Mouse (Mus musculus): ENCODE measurements around the gene S100a5. TPM values are rescaled to one million over a fixed set of nuclear protein-coding genes. Genes with fewer than 3 reads are reported as not detected.

Gene S100a5
- polyA plus RNA-seq (2015; fragmentation: Nextera tagmentation; extraction: Ambion mirVana), result not detected in 2 replicates

DNA sequence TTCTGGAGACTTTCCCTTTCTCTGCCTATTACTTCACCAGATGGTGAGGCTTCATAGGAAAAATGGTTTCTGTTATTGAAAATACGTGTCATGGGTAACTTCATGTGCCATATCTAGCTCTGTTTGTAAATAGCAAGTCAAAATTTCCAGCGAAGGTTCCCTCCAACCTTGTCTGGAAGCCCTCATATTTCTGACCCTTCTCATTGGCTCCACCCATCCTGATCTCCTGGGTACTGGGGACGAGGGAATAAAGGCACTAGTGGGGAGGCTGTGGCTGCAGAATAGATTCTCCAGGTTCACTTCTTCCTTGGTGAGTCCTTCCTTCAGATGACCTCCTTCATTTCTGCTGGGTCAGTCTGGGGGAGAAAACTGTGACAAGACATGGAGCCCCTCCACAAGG is at the start of gene S100a5:
S100a5 (plus strand) TSS at position 301 of the 400 bp plus-strand sequence.
- Histone ChIP-seq H3K4me1 (peaks cover 41% of the 10 kb centered on the region), H3K36me3 (no peaks in the 10 kb centered on the region), H3K27ac (no peak within 1 kb of the TSS; the same call in 1 of the 2 replicates), H3K27me3 (no peaks in the 10 kb centered on the region), H3K9ac (no peak within 1 kb of the TSS), H3K9me3 (no peaks in the 10 kb centered on the region), H3K4me3 (no peak within 1 kb of the TSS), H3K4me2 (no peak within 1 kb of the TSS)
- no peak for ATAC-seq (ENCODE audit: insufficient number of reproducible peaks, insufficient read depth, low FRiP score, low TSS enrichment, low read depth)
- WGBS, result 63% methylated on average over 3 of the region's 3 CpGs

- Histone ChIP-seq H3K27ac (no peak within 1 kb of the TSS), H3K27me3 (no peaks in the 10 kb centered on the region), H3K4me1 (peaks cover 4% of the 10 kb centered on the region; the same call in 1 of the 2 replicates), H3K4me2 (no peak within 1 kb of the TSS), H3K9ac (no peak within 1 kb of the TSS), H3K9me3 (no peaks in the 10 kb centered on the region), H3K4me3 (no peak within 1 kb of the TSS), H3K36me3 (no peaks in the 10 kb centered on the region)
- WGBS, result 71% methylated on average over 6 of the region's 6 CpGs
- ATAC-seq (ENCODE audit: insufficient number of reproducible peaks, insufficient read depth, low FRiP score, low TSS enrichment, low read depth), result no peak
Measured at GRCm38 (mm10) chr3:90560008-90560628, 48.2 kb upstream of the S100a5 start, which contains the start of gene S100a3. Gene S100a3 (plus strand): TSS chr3:90560578.

DNA sequence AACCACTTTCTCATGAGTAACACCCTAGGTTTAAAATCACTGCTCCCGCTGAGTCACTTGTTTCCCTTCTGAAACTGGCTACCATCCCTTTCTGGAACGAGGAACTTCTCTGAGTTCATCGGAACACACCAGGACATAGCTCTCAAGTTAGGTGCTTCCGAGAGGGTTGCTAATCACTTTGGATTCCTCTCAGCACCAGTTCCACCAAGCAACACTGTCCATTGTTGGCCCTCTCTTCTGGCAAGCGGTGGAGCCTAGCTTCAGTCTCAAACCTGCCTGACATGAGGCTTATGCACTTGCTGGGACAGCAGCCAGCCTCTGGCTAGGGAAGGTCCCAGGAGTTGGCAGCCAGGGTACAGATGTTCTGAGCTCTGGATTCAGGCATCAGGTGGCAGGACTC is 33.6 kb upstream of the S100a5 start:
- ATAC-seq (ENCODE audit: insufficient number of reproducible peaks, insufficient read depth, low FRiP score, low TSS enrichment, low read depth), result no peak
- Histone ChIP-seq H3K27me3 (no peaks in the 10 kb centered on the region), H3K4me1 (0 out of 2 replicates have a peak, but pooled peaks cover 9% of the 10 kb centered on the region), H3K9ac (no peak overlapping the region), H3K9me3 (no peaks in the 10 kb centered on the region), H3K27ac (no peak overlapping the region), H3K36me3 (no peaks in the 10 kb centered on the region), H3K4me2 (no peak overlapping the region), H3K4me3 (no peak overlapping the region)
- 85% methylated on average over 5 of the region's 5 CpGs for WGBS

DNA sequence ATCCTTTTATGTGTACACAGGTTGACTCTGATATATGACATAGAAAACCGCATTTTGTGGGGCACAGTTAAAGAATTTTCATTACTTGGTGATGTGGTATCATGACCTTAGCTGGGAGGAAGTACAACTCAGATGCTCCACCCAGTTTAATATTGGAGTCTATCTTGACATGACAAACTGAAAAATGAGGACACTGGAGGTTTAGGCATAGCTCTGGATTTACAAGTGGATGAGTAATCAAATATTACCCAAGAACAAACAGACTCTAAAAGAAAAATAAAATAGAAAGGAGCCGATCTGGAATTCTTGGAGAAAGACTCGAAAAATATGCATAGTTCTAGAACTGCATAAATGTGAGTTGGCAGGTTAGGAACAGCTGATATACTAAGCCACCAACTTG is 33.0 kb upstream of the S100a5 start:
- Histone ChIP-seq H3K4me3 (no peak overlapping the region), H3K27ac (no peak overlapping the region), H3K9ac (no peak overlapping the region), H3K4me2 (no peak overlapping the region), H3K27me3 (no peaks in the 10 kb centered on the region), H3K36me3 (no peaks in the 10 kb centered on the region), H3K9me3 (no peaks in the 10 kb centered on the region), H3K4me1 (0 out of 2 replicates have a peak, but pooled peaks cover 11% of the 10 kb centered on the region)
- no peak for ATAC-seq (ENCODE audit: insufficient number of reproducible peaks, insufficient read depth, low FRiP score, low TSS enrichment, low read depth)
- WGBS, result 78% methylated on average over 3 of the region's 3 CpGs

GRCm38 (mm10) chr3:90576351-90577001 is 31.8 kb upstream of the S100a5 start:
- WGBS, result 67% methylated on average over 10 of the region's 10 CpGs
- no peaks in the 10 kb centered on the region for H3K9me3 ChIP-seq
- no peak overlapping the region for H3K9ac ChIP-seq

DNA sequence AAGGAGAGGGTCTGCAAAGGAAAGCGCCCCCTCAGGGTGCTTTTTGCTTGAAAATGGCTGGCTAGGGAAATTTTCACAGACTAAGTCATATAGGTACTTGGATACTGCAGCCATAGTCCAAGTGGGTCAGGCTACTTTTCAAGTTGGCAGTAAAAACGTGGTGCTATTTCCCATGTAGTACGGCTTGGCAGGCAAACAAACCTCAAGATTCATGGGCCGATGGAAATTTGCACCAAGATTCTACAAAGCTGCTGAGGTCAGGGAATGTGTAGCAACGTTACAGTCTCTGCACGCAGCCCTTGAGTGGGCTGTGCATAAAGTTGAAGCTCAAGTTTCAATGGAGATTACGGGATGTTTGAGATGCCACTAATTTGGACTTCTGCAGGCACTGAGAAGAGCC is 28.9 kb upstream of the S100a5 start:
- H3K9me3 ChIP-seq, result no peaks in the 10 kb centered on the region
- H3K4me3 ChIP-seq, result no peak overlapping the region
- no peaks in the 10 kb centered on the region for H3K27me3 ChIP-seq
- H3K27ac ChIP-seq, result no peak overlapping the region
- no peak for ATAC-seq (ENCODE audit: insufficient number of reproducible peaks, insufficient read depth, low FRiP score, low TSS enrichment, low read depth)
- no peaks in the 10 kb centered on the region for H3K36me3 ChIP-seq
- no peak overlapping the region for H3K9ac ChIP-seq
- H3K4me1 ChIP-seq, result 0 out of 2 replicates have a peak, but pooled peaks cover 16% of the 10 kb centered on the region
- H3K4me2 ChIP-seq, result no peak overlapping the region
- 44% methylated on average over 7 of the region's 7 CpGs for whole genome bisulfite sequencing

More at GRCm38 (mm10) chr3:90576351-90577001, 31.8 kb upstream of the S100a5 start:
- Histone ChIP-seq H3K4me2 (no peak overlapping the region), H3K4me1 (0 out of 2 replicates have a peak, but pooled peaks cover 11% of the 10 kb centered on the region), H3K4me3 (no peak overlapping the region), H3K27me3 (no peaks in the 10 kb centered on the region), H3K36me3 (no peaks in the 10 kb centered on the region), H3K27ac (no peak overlapping the region)
- no peak for ATAC-seq (ENCODE audit: insufficient number of reproducible peaks, insufficient read depth, low FRiP score, low TSS enrichment, low read depth)

GRCm38 (mm10) chr3:90581141-90581540 is 27.2 kb upstream of the S100a5 start:
- Histone ChIP-seq H3K4me2 (no peak overlapping the region), H3K9ac (no peak overlapping the region), H3K4me1 (peaks cover 20% of the 10 kb centered on the region; the same call in 1 of the 2 replicates), H3K27ac (no peak overlapping the region), H3K4me3 (no peak overlapping the region), H3K27me3 (no peaks in the 10 kb centered on the region), H3K9me3 (no peaks in the 10 kb centered on the region), H3K36me3 (no peaks in the 10 kb centered on the region)
- 88% methylated on average over 5 of the region's 5 CpGs for WGBS
- no peak for ATAC-seq (ENCODE audit: insufficient number of reproducible peaks, insufficient read depth, low FRiP score, low TSS enrichment, low read depth)

DNA sequence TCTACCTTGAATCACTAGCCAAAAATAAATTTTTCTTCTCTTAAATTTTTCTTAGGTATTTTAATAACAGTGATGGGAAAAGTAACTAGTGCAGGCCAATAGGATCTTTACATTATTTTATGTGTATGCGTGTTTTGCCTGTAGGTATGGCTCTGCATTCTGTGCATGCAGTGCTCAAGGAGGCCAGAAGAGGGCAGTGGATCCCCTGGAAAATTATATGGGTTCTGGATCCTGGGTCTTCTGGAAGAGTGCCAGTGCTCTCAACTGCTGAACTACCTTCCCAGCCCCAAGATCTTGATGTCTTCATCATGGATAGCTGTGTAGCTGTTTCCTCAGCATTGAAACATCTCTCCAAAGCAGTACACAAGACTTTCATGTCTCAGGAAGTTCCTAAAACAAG is 26.2 kb upstream of the S100a5 start:
- ATAC-seq (ENCODE audit: insufficient number of reproducible peaks, insufficient read depth, low FRiP score, low TSS enrichment, low read depth), result no peak
- Histone ChIP-seq H3K27ac (no peak overlapping the region), H3K4me1 (peaks cover 28% of the 10 kb centered on the region; the same call in 1 of the 2 replicates), H3K4me2 (no peak overlapping the region), H3K36me3 (no peaks in the 10 kb centered on the region), H3K27me3 (no peaks in the 10 kb centered on the region), H3K9ac (no peak overlapping the region), H3K4me3 (no peak overlapping the region), H3K9me3 (no peaks in the 10 kb centered on the region)
- WGBS, result 93% methylated on average over 1 of the region's 1 CpGs

- no peak for ATAC-seq (ENCODE audit: insufficient number of reproducible peaks, insufficient read depth, low FRiP score, low TSS enrichment, low read depth)
- Histone ChIP-seq H3K27me3 (no peaks in the 10 kb centered on the region), H3K4me2 (no peak overlapping the region), H3K4me3 (no peak overlapping the region), H3K9ac (no peak overlapping the region), H3K4me1 (peaks cover 31% of the 10 kb centered on the region; the same call in 1 of the 2 replicates), H3K9me3 (no peaks in the 10 kb centered on the region), H3K36me3 (no peaks in the 10 kb centered on the region), H3K27ac (no peak overlapping the region)
- WGBS, result 88% methylated on average over 4 of the region's 4 CpGs
Measured at GRCm38 (mm10) chr3:90582556-90582955, 25.8 kb upstream of the S100a5 start.

GRCm38 (mm10) chr3:90583893-90584292 is 24.4 kb upstream of the S100a5 start:
- H3K36me3 ChIP-seq, result no peaks in the 10 kb centered on the region
- H3K27me3 ChIP-seq, result no peaks in the 10 kb centered on the region
- no peak overlapping the region for H3K4me2 ChIP-seq
- no peaks in the 10 kb centered on the region for H3K9me3 ChIP-seq
- no peak overlapping the region for H3K4me3 ChIP-seq
- no peak overlapping the region for H3K9ac ChIP-seq
- ATAC-seq (ENCODE audit: insufficient number of reproducible peaks, insufficient read depth, low FRiP score, low TSS enrichment, low read depth), result no peak
- 51% methylated on average over 3 of the region's 3 CpGs for WGBS
- peaks cover 37% of the 10 kb centered on the region; the same call in 1 of the 2 replicates for H3K4me1 ChIP-seq
- 0 out of 2 replicates have a peak overlapping the region, but pooled peaks have one; percentile 3 for H3K27ac ChIP-seq

DNA sequence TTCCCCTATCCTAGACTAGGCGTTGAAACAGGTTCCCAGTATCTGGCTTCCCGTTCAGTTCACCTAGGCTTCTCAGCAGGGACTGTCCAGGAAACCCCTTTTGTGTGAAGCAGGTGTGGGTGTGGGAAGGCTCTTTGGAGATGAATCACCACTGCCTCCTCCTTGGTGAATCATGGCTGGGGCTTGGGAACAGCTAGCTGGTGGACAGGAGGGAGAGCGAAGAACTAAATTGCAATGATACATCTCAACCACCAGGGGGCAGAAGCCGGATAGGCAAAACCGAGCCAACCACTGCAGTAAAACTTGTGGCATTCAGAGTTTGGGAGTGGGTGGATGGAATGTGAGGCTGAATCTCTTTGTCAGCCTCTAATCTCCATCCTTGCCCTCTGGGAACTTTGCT is 22.7 kb upstream of the S100a5 start:
- Histone ChIP-seq H3K27me3 (no peaks in the 10 kb centered on the region), H3K9me3 (no peaks in the 10 kb centered on the region), H3K4me3 (no peak overlapping the region), H3K36me3 (no peaks in the 10 kb centered on the region), H3K9ac (no peak overlapping the region), H3K4me2 (no peak overlapping the region), H3K4me1 (peaks cover 27% of the 10 kb centered on the region; the same call in 1 of the 2 replicates), H3K27ac (peak overlapping the region; percentile 69; the same call in 1 of the 2 replicates)
- 30% methylated on average over 5 of the region's 5 CpGs for WGBS
- ATAC-seq (ENCODE audit: insufficient number of reproducible peaks, insufficient read depth, low FRiP score, low TSS enrichment, low read depth), result no peak
